Mouse (Mus musculus) ES-CJ7 (cell line): ENCODE measurements at regions not wholly inside any gene's neighbourhood (a gene's known extent, or its start where the extent isn't known, plus 50 kb on each side); places are given as distances from the start of the nearest gene placed in this dataset.
A peak's percentile ranks its signal among the peaks of the same experiment; 100 is the strongest.
"Not testable (repeated sequence)": the region's sequence is repeated elsewhere in the genome, so short reads cannot be mapped to it uniquely, and the experiment has no call there.

ENCODE experiments used
- DNase-seq: peaks from one replicate; pipeline ENCODE4 v3.0.0; 2011; ENCODE audit warnings: low read depth, low spot score

- no peak for DNase-seq
Observed at GRCm38 (mm10) chr10:9490416-9490815, 184.6 kb downstream of the Samd5 start.

- no peak for DNase-seq
Observed at GRCm38 (mm10) chr10:9462361-9462760, 212.6 kb downstream of the Samd5 start.

GRCm38 (mm10) chr10:9459145-9459544 is 215.9 kb downstream of the Samd5 start:
- no peak for DNase-seq

GRCm38 (mm10) chr10:9458466-9458865 is 216.5 kb downstream of the Samd5 start:
- no peak for DNase-seq

- no peak for DNase-seq
Observed at GRCm38 (mm10) chr10:9457222-9457621, 217.8 kb downstream of the Samd5 start.

GRCm38 (mm10) chr10:9439072-9439471 is 235.9 kb downstream of the Samd5 start:
- DNase-seq: no peak

GRCm38 (mm10) chr10:9438366-9438765 is 236.6 kb downstream of the Samd5 start:
- no peak for DNase-seq

GRCm38 (mm10) chr10:9429085-9429484 is 245.9 kb downstream of the Samd5 start:
- DNase-seq: no peak

GRCm38 (mm10) chr10:9420741-9421140 is 254.3 kb downstream of the Samd5 start:
- DNase-seq: no peak

GRCm38 (mm10) chr10:9416685-9417084 is 258.3 kb downstream of the Samd5 start:
- DNase-seq: no peak

GRCm38 (mm10) chr10:9406101-9406500 is 268.9 kb downstream of the Samd5 start:
- no peak for DNase-seq

GRCm38 (mm10) chr10:9405417-9405816 is 269.6 kb downstream of the Samd5 start:
- DNase-seq: no peak

GRCm38 (mm10) chr10:9404963-9405362 is 270.0 kb downstream of the Samd5 start:
- no peak for DNase-seq

- no peak for DNase-seq
Observed at GRCm38 (mm10) chr10:9400911-9401617, 273.9 kb downstream of the Samd5 start.

GRCm38 (mm10) chr10:9377440-9378101 is 297.4 kb downstream of the Samd5 start:
- DNase-seq: no peak

- no peak for DNase-seq
Observed at GRCm38 (mm10) chr10:9362306-9362865, 312.6 kb downstream of the Samd5 start.

GRCm38 (mm10) chr10:9338207-9338801 is 336.7 kb downstream of the Samd5 start:
- no peak for DNase-seq

GRCm38 (mm10) chr10:9334245-9334845 is 340.7 kb downstream of the Samd5 start:
- DNase-seq: no peak

GRCm38 (mm10) chr10:9331694-9332093 is 343.3 kb downstream of the Samd5 start:
- DNase-seq: peak; percentile 84

GRCm38 (mm10) chr10:9328324-9328723 is 346.7 kb downstream of the Samd5 start:
- DNase-seq: no peak

- DNase-seq: not testable (repeated sequence)
Observed at GRCm38 (mm10) chr10:9327881-9328280, 347.1 kb downstream of the Samd5 start.

GRCm38 (mm10) chr10:9312326-9312725 is 362.7 kb downstream of the Samd5 start:
- no peak for DNase-seq
